Mouse (Mus musculus) lung, adult 2 months (tissue): ENCODE results near the gene Ttpal.

Experiments
- CTCF ChIP-seq: fragments of 200-500 bp; IDR thresholded peaks from 2 replicates; pipeline ENCODE4 v1.5.1; 2011; ENCODE audit warnings: mild to moderate bottlenecking, low read length, control low read depth; ENCODE audit not compliant: insufficient read depth
- POLR2A ChIP-seq: fragments of 200-500 bp; IDR thresholded peaks from 2 replicates; pipeline ENCODE4 v1.6.1; 2011; ENCODE audit warnings: low read depth, mild to moderate bottlenecking, control low read depth, low read length, borderline replicate concordance; ENCODE audit errors: extremely low read depth

DNA sequence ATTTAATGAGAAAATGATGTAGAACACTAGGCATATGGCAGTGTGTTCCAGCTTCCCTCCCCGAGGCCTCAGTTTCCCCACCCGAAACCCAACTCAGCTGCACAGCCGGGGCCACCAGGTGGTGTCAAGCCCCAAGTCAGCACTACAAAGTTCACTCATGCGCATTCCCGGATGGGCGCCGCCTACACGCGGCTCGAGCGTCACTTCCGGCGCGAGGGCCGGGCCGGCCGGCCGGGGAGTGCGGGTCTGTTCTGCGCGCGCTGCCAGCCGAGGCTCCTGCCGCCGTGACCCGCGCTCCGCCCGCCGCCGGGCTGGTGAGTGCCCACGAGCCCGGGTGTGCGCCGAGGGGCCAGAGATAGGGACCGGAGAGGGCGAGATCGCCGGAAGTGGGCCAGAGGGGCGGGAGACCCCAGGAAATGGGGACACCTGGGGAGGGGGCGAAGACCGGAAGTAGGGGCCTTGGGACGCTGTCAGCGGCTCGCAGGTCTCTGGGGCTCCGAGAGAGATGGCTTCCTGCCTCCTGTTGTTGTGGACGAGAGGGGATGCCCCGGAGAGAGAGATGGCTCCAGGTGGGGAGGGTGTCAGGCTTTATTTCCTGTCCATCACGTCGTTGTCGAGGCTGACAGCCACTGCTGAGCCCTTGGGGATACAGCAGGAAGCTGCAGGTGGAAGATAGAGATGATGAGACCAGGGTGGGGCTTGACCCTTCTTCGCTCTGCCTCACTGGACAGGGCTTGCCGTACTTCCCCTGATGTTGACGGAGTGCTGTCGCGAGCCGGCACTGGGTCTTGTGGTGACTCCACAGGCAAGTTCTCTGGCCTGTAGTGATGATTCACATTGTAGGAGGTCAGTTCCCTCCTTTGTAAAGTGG, at the start of gene Ttpal:
- TF ChIP-seq CTCF (peak; percentile 60), POLR2A (peak; percentile 38)
